Mouse (Mus musculus): Measurements from ENCODE around the gene Crkl. TPM values are rescaled to one million over a fixed set of nuclear protein-coding genes. Genes with fewer than 3 reads are reported as not detected.

Crkl gene
- polyA plus RNA-seq, 1 experiment, result 0.84 TPM

GRCm38 (mm10) chr16:17432576-17432975 is 19.2 kb upstream of the Crkl start:
- peaks cover 29% of the 10 kb centered on the region for H3K36me3 ChIP-seq (ENCODE audit: control insufficient read depth)
- no peaks in the 10 kb centered on the region for H3K4me1 ChIP-seq (ENCODE audit: control insufficient read depth)
- TF ChIP-seq TAL1 (IDR thresholded peaks at IDR 0.05; ENCODE audit: low read length) (no peak), GATA1 (IDR thresholded peaks at IDR 0.05; ENCODE audit: low read length) (no peak)
- no peak overlapping the region for H3K4me3 ChIP-seq (replicated peaks)
- H3K9me3 ChIP-seq (ENCODE audit: control insufficient read depth, low read length), result no peaks in the 10 kb centered on the region
- no peaks in the 10 kb centered on the region; the same call in 1 of the 2 replicates for H3K27me3 ChIP-seq (ENCODE audit: control insufficient read depth)

DNA sequence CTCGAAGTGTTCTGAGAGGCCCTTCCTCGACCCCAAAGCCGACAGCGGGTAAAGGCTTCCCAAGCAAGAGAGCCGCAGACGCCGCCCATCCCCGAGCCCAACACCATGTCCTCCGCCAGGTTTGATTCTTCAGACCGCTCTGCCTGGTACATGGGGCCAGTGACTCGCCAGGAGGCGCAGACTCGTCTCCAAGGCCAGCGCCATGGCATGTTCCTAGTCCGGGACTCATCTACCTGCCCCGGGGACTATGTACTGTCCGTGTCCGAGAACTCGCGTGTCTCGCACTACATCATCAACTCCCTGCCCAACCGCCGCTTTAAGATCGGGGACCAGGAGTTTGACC is 557 bp downstream of the Crkl start:
- peak overlapping the region; percentile 98 for H3K4me3 ChIP-seq (replicated peaks)
- TF ChIP-seq GATA1 (IDR thresholded peaks at IDR 0.05; ENCODE audit: low read length) (no peak), TAL1 (IDR thresholded peaks at IDR 0.05; ENCODE audit: low read length) (no peak)
- peaks cover 44% of the 10 kb centered on the region for H3K4me1 ChIP-seq (ENCODE audit: control insufficient read depth)
- no peaks in the 10 kb centered on the region for H3K9me3 ChIP-seq (ENCODE audit: control insufficient read depth, low read length)
- 0 out of 2 replicates have a peak, but pooled peaks cover 3% of the 10 kb centered on the region for H3K27me3 ChIP-seq (ENCODE audit: control insufficient read depth)
- H3K36me3 ChIP-seq (ENCODE audit: control insufficient read depth), result peaks cover 26% of the 10 kb centered on the region

- TF ChIP-seq GATA1 (IDR thresholded peaks at IDR 0.05; ENCODE audit: low read length) (no peak), TAL1 (IDR thresholded peaks at IDR 0.05; ENCODE audit: low read length) (no peak)
- Histone ChIP-seq H3K27me3 (ENCODE audit: control insufficient read depth) (no peaks in the 10 kb centered on the region), H3K4me1 (ENCODE audit: control insufficient read depth) (peaks cover 61% of the 10 kb centered on the region), H3K4me3 (replicated peaks) (no peak overlapping the region), H3K9me3 (ENCODE audit: control insufficient read depth, low read length) (no peaks in the 10 kb centered on the region), H3K36me3 (ENCODE audit: control insufficient read depth) (peaks cover 66% of the 10 kb centered on the region)
These were observed 5.1 kb downstream of the Crkl start for GRCm38 (mm10) chr16:17456901-17457300.

GRCm38 (mm10) chr16:17460254-17460653 is 8.5 kb downstream of the Crkl start:
- Histone ChIP-seq H3K27me3 (ENCODE audit: control insufficient read depth) (no peaks in the 10 kb centered on the region), H3K4me1 (ENCODE audit: control insufficient read depth) (peaks cover 52% of the 10 kb centered on the region), H3K36me3 (ENCODE audit: control insufficient read depth) (peaks cover 79% of the 10 kb centered on the region), H3K9me3 (ENCODE audit: control insufficient read depth, low read length) (no peaks in the 10 kb centered on the region), H3K4me3 (replicated peaks) (no peak overlapping the region)
- no peak for TF ChIP-seq TAL1 (IDR thresholded peaks at IDR 0.05; ENCODE audit: low read length)
- no peak for TF ChIP-seq GATA1 (IDR thresholded peaks at IDR 0.05; ENCODE audit: low read length)

DNA sequence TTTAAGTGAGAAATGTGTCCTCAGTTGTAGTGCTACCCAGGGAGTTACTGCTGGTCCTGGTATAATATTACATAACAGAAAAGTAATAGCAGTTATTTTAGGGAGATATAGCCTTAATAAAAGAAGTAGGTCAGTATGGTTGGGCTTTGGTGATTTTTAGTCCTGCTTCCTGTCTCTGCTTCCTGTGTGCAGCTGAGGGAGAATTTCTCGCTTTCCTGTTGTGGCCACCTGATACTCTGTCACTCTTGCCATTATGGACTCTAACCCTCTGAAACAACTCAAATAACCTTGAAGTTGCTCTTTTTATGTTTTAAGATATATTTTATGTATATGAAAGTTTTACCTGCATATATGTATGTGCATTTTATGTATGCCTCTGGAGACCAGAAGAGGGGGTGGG is 9.8 kb downstream of the Crkl start:
- Histone ChIP-seq H3K4me3 (replicated peaks) (no peak overlapping the region), H3K27me3 (ENCODE audit: control insufficient read depth) (no peaks in the 10 kb centered on the region), H3K4me1 (ENCODE audit: control insufficient read depth) (peaks cover 43% of the 10 kb centered on the region), H3K36me3 (ENCODE audit: control insufficient read depth) (peaks cover 73% of the 10 kb centered on the region), H3K9me3 (ENCODE audit: control insufficient read depth, low read length) (no peaks in the 10 kb centered on the region)
- TF ChIP-seq TAL1 (IDR thresholded peaks at IDR 0.05; ENCODE audit: low read length), result no peak
- TF ChIP-seq GATA1 (IDR thresholded peaks at IDR 0.05; ENCODE audit: low read length), result no peak

DNA sequence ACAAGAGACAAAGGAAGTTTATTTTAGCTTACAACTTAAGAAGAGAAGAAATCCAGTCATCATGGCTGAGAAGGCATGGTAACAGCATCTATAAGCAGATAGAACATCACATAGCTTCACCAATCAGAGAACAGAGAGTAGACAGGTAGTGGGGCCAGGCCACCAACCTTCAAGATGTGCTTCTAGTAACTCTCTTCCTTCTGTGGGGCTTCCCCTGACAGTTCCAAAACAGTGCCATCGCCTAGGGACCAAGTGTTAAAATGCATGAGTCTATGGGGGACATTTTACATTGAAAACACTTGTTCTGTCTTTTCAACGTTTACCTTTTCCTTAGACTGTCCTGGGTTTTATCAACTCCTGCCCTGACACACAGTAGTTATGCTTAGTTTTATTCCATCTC is 11.4 kb downstream of the Crkl start:
- TF ChIP-seq TAL1 (IDR thresholded peaks at IDR 0.05; ENCODE audit: low read length) (no peak), GATA1 (IDR thresholded peaks at IDR 0.05; ENCODE audit: low read length) (no peak)
- Histone ChIP-seq H3K36me3 (ENCODE audit: control insufficient read depth) (peaks cover 68% of the 10 kb centered on the region), H3K27me3 (ENCODE audit: control insufficient read depth) (no peaks in the 10 kb centered on the region)

GRCm38 (mm10) chr16:17466875-17467663 is 15.3 kb downstream of the Crkl start:
- H3K27me3 ChIP-seq (ENCODE audit: control insufficient read depth), result no peaks in the 10 kb centered on the region
- peaks cover 10% of the 10 kb centered on the region for H3K4me1 ChIP-seq (ENCODE audit: control insufficient read depth)
- TF ChIP-seq TAL1 (IDR thresholded peaks at IDR 0.05; ENCODE audit: low read length) (no peak), GATA1 (IDR thresholded peaks at IDR 0.05; ENCODE audit: low read length) (no peak)
- no peak overlapping the region for H3K4me3 ChIP-seq (replicated peaks)
- H3K9me3 ChIP-seq (ENCODE audit: control insufficient read depth, low read length), result no peaks in the 10 kb centered on the region
- peaks cover 71% of the 10 kb centered on the region for H3K36me3 ChIP-seq (ENCODE audit: control insufficient read depth)

More for the DNA sequence above, 11.4 kb downstream of the Crkl start:
- Histone ChIP-seq H3K9me3 (ENCODE audit: control insufficient read depth, low read length) (no peaks in the 10 kb centered on the region), H3K4me1 (ENCODE audit: control insufficient read depth) (peaks cover 35% of the 10 kb centered on the region), H3K4me3 (replicated peaks) (no peak overlapping the region)

GRCm38 (mm10) chr16:17472498-17472897 is 20.7 kb downstream of the Crkl start:
- H3K9me3 ChIP-seq (ENCODE audit: control insufficient read depth, low read length), result no peaks in the 10 kb centered on the region
- TF ChIP-seq TAL1 (IDR thresholded peaks at IDR 0.05; ENCODE audit: low read length) (no peak), GATA1 (IDR thresholded peaks at IDR 0.05; ENCODE audit: low read length) (no peak)
- peaks cover 86% of the 10 kb centered on the region for H3K36me3 ChIP-seq (ENCODE audit: control insufficient read depth)
- no peak overlapping the region for H3K4me3 ChIP-seq (replicated peaks)
- no peaks in the 10 kb centered on the region for H3K27me3 ChIP-seq (ENCODE audit: control insufficient read depth)
- H3K4me1 ChIP-seq (ENCODE audit: control insufficient read depth), result peaks cover 15% of the 10 kb centered on the region

DNA sequence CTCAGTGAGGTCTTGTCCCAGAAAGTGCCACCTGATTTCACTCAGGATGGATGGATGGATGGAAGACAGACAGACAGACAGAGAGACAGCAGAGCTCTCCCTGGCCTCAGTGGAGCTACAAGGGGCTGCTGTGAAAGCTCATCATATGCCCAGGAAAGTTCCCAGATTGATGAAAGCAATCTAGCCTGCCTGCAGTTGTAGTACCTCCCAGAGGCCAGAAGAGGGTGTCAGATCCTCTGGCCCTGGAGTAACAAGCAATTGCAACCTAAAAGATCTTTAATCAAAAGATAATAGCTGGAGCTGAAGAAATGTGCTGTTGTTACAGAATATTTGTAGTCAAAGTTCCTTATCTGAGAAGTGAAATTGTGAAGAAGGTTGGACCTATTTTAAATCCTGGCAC is 22.3 kb downstream of the Crkl start:
- peaks cover 27% of the 10 kb centered on the region for H3K4me1 ChIP-seq (ENCODE audit: control insufficient read depth)
- H3K27me3 ChIP-seq (ENCODE audit: control insufficient read depth), result no peaks in the 10 kb centered on the region
- H3K4me3 ChIP-seq (replicated peaks), result no peak overlapping the region
- no peaks in the 10 kb centered on the region for H3K9me3 ChIP-seq (ENCODE audit: control insufficient read depth, low read length)
- peaks cover 83% of the 10 kb centered on the region for H3K36me3 ChIP-seq (ENCODE audit: control insufficient read depth)
- TF ChIP-seq TAL1 (IDR thresholded peaks at IDR 0.05; ENCODE audit: low read length) (no peak), GATA1 (IDR thresholded peaks at IDR 0.05; ENCODE audit: low read length) (no peak)
